Mouse (Mus musculus): ENCODE measurements around the gene Olfr31.

Gene Olfr31

GRCm38 (mm10) chr14:14353740-14354510 lies 31.3 kb downstream of the Olfr31 start:
- in situ Hi-C loops (cut with MboI; ENCODE audit: low sequenced_read_pairs): no loop called here

- in situ Hi-C loops (cut with MboI; ENCODE audit: low sequenced_read_pairs): no loop called here
These were observed 32.1 kb downstream of the Olfr31 start for GRCm38 (mm10) chr14:14354511-14355359.

GRCm38 (mm10) chr14:14355360-14355646 lies 32.7 kb downstream of the Olfr31 start:
- in situ Hi-C loops (cut with MboI; ENCODE audit: low sequenced_read_pairs): no loop called here

Data from CH12F3 (cell line).